Mouse (Mus musculus): ENCODE measurements at regions not wholly inside any gene's neighbourhood (a gene's known extent, or its start where the extent isn't known, plus 50 kb on each side); places are given as distances from the start of the nearest gene placed in this dataset.

GRCm38 (mm10) chr1:148924506-148924905 lies 1036.6 kb downstream of the Pla2g4a start:
- no peak for DNase-seq (ENCODE audit: low spot score)
- H3K4me1 ChIP-seq (ENCODE audit: control insufficient read depth, insufficient read depth, low read length), result no peaks in the 10 kb centered on the region
- no peaks in the 10 kb centered on the region for H3K9me3 ChIP-seq (replicated peaks; ENCODE audit: control insufficient read depth, low read length)
- no peak overlapping the region for H3K9ac ChIP-seq (ENCODE audit: low read length)
- H3K4me2 ChIP-seq (ENCODE audit: low read length), result no peak overlapping the region
- 49% methylated on average over 2 of the region's 2 CpGs for WGBS
- ATAC-seq, result no peak
- H3K4me3 ChIP-seq (ENCODE audit: low read depth, low read length), result no peak overlapping the region
- H3K36me3 ChIP-seq (ENCODE audit: control insufficient read depth, insufficient read depth, low read length), result no peaks in the 10 kb centered on the region
- no peak overlapping the region for H3K27ac ChIP-seq (ENCODE audit: low read depth, low read length)
- H3K27me3 ChIP-seq (replicated peaks; ENCODE audit: control insufficient read depth, insufficient read depth, low read length), result no peaks in the 10 kb centered on the region

GRCm38 (mm10) chr1:148917062-148917461 lies 1044.0 kb downstream of the Pla2g4a start:
- Histone ChIP-seq H3K27me3 (replicated peaks; ENCODE audit: control insufficient read depth, insufficient read depth, low read length) (no peaks in the 10 kb centered on the region), H3K9me3 (replicated peaks; ENCODE audit: control insufficient read depth, low read length) (no peaks in the 10 kb centered on the region), H3K4me3 (ENCODE audit: low read depth, low read length) (no peak overlapping the region), H3K27ac (ENCODE audit: low read depth, low read length) (no peak overlapping the region), H3K4me1 (ENCODE audit: control insufficient read depth, insufficient read depth, low read length) (no peaks in the 10 kb centered on the region), H3K9ac (ENCODE audit: low read length) (no peak overlapping the region), H3K36me3 (ENCODE audit: control insufficient read depth, insufficient read depth, low read length) (no peaks in the 10 kb centered on the region), H3K4me2 (ENCODE audit: low read length) (no peak overlapping the region)
- ATAC-seq, result no peak
- DNase-seq (ENCODE audit: low spot score), result peak; percentile 1

DNA sequence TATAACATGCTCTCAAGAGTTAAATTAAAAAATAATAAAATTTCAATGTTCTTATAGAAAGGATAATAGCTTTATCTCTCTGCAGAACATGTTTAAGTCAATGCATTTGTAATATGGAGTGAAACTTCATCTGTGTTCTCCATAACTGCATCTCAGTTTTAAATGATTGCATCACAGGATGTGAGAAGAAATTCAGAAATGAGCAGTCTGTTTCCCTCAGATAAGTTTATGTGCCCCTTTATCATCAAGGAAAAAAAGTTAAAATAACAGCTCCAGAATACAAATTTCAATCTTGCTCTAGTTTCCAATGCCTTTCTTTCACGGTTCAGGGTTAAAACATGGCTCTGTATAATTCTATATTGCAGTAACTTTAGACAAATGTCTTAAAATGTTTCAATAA lies 1048.3 kb downstream of the Pla2g4a start:
- Histone ChIP-seq H3K4me1 (ENCODE audit: control insufficient read depth, insufficient read depth, low read length) (no peaks in the 10 kb centered on the region), H3K4me3 (ENCODE audit: low read depth, low read length) (no peak overlapping the region), H3K4me2 (ENCODE audit: low read length) (no peak overlapping the region), H3K27me3 (replicated peaks; ENCODE audit: control insufficient read depth, insufficient read depth, low read length) (no peaks in the 10 kb centered on the region), H3K9me3 (replicated peaks; ENCODE audit: control insufficient read depth, low read length) (no peaks in the 10 kb centered on the region), H3K27ac (ENCODE audit: low read depth, low read length) (no peak overlapping the region), H3K9ac (ENCODE audit: low read length) (no peak overlapping the region), H3K36me3 (ENCODE audit: control insufficient read depth, insufficient read depth, low read length) (no peaks in the 10 kb centered on the region)
- 96% methylated on average over 1 of the region's 1 CpGs for WGBS
- ATAC-seq, result no peak
- DNase-seq (ENCODE audit: low spot score), result no peak

- Histone ChIP-seq H3K27me3 (replicated peaks; ENCODE audit: control insufficient read depth, insufficient read depth, low read length) (no peaks in the 10 kb centered on the region), H3K9ac (ENCODE audit: low read length) (no peak overlapping the region), H3K9me3 (replicated peaks; ENCODE audit: control insufficient read depth, low read length) (no peaks in the 10 kb centered on the region), H3K27ac (ENCODE audit: low read depth, low read length) (no peak overlapping the region), H3K36me3 (ENCODE audit: control insufficient read depth, insufficient read depth, low read length) (no peaks in the 10 kb centered on the region), H3K4me3 (ENCODE audit: low read depth, low read length) (no peak overlapping the region), H3K4me1 (ENCODE audit: control insufficient read depth, insufficient read depth, low read length) (no peaks in the 10 kb centered on the region), H3K4me2 (ENCODE audit: low read length) (no peak overlapping the region)
- no peak for DNase-seq (ENCODE audit: low spot score)
- no peak for ATAC-seq
Measured at GRCm38 (mm10) chr1:148904067-148904466, 1057.0 kb downstream of the Pla2g4a start.

DNA sequence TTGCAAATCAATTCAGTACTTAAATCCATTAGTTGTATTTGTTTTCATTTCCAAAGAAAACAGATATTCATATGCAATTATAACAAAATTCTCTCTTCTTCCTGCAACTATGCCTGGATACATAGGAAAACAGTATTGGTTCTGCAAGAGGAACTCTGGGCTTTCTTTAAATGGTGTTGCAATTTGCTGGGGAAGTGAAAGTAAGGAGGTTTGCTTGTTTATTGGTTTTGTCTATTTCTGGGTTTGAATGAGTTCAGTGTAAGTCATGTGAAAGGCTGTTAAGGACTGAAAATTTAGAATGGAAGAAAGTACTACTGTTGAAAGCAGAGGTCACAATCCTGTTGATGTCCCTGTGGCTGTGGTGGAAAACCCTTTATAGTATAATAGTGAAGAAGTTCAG lies 1058.0 kb downstream of the Pla2g4a start:
- Histone ChIP-seq H3K9ac (ENCODE audit: low read length) (no peak overlapping the region), H3K27ac (ENCODE audit: low read depth, low read length) (no peak overlapping the region), H3K4me2 (ENCODE audit: low read length) (no peak overlapping the region)

GRCm38 (mm10) chr1:148901319-148902033 lies 1059.6 kb downstream of the Pla2g4a start:
- H3K4me1 ChIP-seq (ENCODE audit: control insufficient read depth, insufficient read depth, low read length), result no peaks in the 10 kb centered on the region
- 89% methylated on average over 2 of the region's 2 CpGs for WGBS
- no peak overlapping the region for H3K4me3 ChIP-seq (ENCODE audit: low read depth, low read length)
- no peak overlapping the region for H3K9ac ChIP-seq (ENCODE audit: low read length)
- no peak overlapping the region for H3K4me2 ChIP-seq (ENCODE audit: low read length)
- no peaks in the 10 kb centered on the region for H3K27me3 ChIP-seq (replicated peaks; ENCODE audit: control insufficient read depth, insufficient read depth, low read length)
- DNase-seq (ENCODE audit: low spot score) (no peak), ATAC-seq (no peak)
- no peaks in the 10 kb centered on the region for H3K9me3 ChIP-seq (replicated peaks; ENCODE audit: control insufficient read depth, low read length)
- H3K27ac ChIP-seq (ENCODE audit: low read depth, low read length), result no peak overlapping the region
- H3K36me3 ChIP-seq (ENCODE audit: control insufficient read depth, insufficient read depth, low read length), result no peaks in the 10 kb centered on the region

More for the DNA sequence above, 1058.0 kb downstream of the Pla2g4a start:
- no peaks in the 10 kb centered on the region for H3K4me1 ChIP-seq (ENCODE audit: control insufficient read depth, insufficient read depth, low read length)
- H3K36me3 ChIP-seq (ENCODE audit: control insufficient read depth, insufficient read depth, low read length), result no peaks in the 10 kb centered on the region
- no peaks in the 10 kb centered on the region for H3K27me3 ChIP-seq (replicated peaks; ENCODE audit: control insufficient read depth, insufficient read depth, low read length)
- H3K4me3 ChIP-seq (ENCODE audit: low read depth, low read length), result no peak overlapping the region
- ATAC-seq (no peak), DNase-seq (ENCODE audit: low spot score) (no peak)
- no peaks in the 10 kb centered on the region for H3K9me3 ChIP-seq (replicated peaks; ENCODE audit: control insufficient read depth, low read length)

DNA sequence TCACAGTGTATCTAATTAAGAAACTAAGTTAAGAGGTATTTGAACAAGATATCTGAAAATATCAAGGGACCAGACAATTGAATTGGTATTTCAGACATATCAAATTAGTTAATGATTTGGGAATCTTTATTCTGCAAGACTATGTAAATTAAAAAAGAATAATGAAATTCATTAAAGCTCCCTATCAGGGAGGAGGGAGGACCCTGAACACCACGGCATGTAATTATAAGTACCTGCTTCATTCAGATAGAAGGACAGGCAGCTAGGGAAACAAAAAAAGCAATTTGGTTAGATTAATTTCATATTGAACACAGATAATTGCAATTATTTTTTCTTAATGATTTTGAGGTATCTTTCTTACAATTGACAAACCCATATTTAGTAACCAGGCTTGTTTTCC lies 1090.3 kb downstream of the Pla2g4a start:
- Histone ChIP-seq H3K27me3 (replicated peaks; ENCODE audit: control insufficient read depth, insufficient read depth, low read length) (no peaks in the 10 kb centered on the region), H3K36me3 (ENCODE audit: control insufficient read depth, insufficient read depth, low read length) (no peaks in the 10 kb centered on the region), H3K4me3 (ENCODE audit: low read depth, low read length) (no peak overlapping the region), H3K9ac (ENCODE audit: low read length) (no peak overlapping the region), H3K9me3 (replicated peaks; ENCODE audit: control insufficient read depth, low read length) (no peaks in the 10 kb centered on the region), H3K4me1 (ENCODE audit: control insufficient read depth, insufficient read depth, low read length) (no peaks in the 10 kb centered on the region), H3K27ac (ENCODE audit: low read depth, low read length) (no peak overlapping the region), H3K4me2 (ENCODE audit: low read length) (no peak overlapping the region)
- DNase-seq (ENCODE audit: low spot score), result no peak
- WGBS, result 57% methylated on average over 1 of the region's 1 CpGs
- ATAC-seq, result no peak

GRCm38 (mm10) chr1:148863582-148863981 lies 1097.5 kb downstream of the Pla2g4a start:
- no peak overlapping the region for H3K27ac ChIP-seq (ENCODE audit: low read depth, low read length)
- H3K4me1 ChIP-seq (ENCODE audit: control insufficient read depth, insufficient read depth, low read length), result no peaks in the 10 kb centered on the region
- H3K27me3 ChIP-seq (replicated peaks; ENCODE audit: control insufficient read depth, insufficient read depth, low read length), result no peaks in the 10 kb centered on the region
- ATAC-seq (no peak), DNase-seq (ENCODE audit: low spot score) (no peak)
- no peaks in the 10 kb centered on the region for H3K9me3 ChIP-seq (replicated peaks; ENCODE audit: control insufficient read depth, low read length)
- no peak overlapping the region for H3K4me2 ChIP-seq (ENCODE audit: low read length)
- 81% methylated on average over 2 of the region's 2 CpGs for WGBS
- no peak overlapping the region for H3K4me3 ChIP-seq (ENCODE audit: low read depth, low read length)
- H3K36me3 ChIP-seq (ENCODE audit: control insufficient read depth, insufficient read depth, low read length), result no peaks in the 10 kb centered on the region
- H3K9ac ChIP-seq (ENCODE audit: low read length), result no peak overlapping the region

DNA sequence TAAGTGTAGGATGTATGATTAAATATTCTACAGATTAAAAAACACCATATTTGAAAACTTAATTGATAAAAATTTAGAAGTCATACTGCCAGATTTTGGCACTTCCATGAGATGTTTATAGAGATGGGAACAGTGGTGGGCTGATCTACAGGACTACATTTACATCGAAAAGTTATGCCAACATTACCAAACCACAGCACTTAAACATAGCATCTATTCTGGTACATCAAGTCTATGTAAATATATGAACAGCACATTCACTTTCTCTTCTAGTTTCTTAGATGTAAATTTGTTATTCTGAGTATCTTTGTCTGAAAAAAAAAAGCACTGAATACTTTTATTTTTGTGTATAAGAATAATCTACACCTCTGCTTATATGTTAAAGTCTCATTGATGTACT lies 1108.1 kb downstream of the Pla2g4a start:
- no peak for DNase-seq (ENCODE audit: low spot score)
- Histone ChIP-seq H3K4me2 (ENCODE audit: low read length) (no peak overlapping the region), H3K9me3 (replicated peaks; ENCODE audit: control insufficient read depth, low read length) (no peaks in the 10 kb centered on the region), H3K4me3 (ENCODE audit: low read depth, low read length) (no peak overlapping the region), H3K36me3 (ENCODE audit: control insufficient read depth, insufficient read depth, low read length) (no peaks in the 10 kb centered on the region), H3K27me3 (replicated peaks; ENCODE audit: control insufficient read depth, insufficient read depth, low read length) (no peaks in the 10 kb centered on the region), H3K4me1 (ENCODE audit: control insufficient read depth, insufficient read depth, low read length) (no peaks in the 10 kb centered on the region), H3K9ac (ENCODE audit: low read length) (no peak overlapping the region), H3K27ac (ENCODE audit: low read depth, low read length) (no peak overlapping the region)
- WGBS, result 93% methylated on average over 1 of the region's 1 CpGs
- no peak for ATAC-seq

Data from forebrain, embryonic 14.5 days (tissue).